Mouse (Mus musculus): ENCODE results near the gene Spsb4. TPM values are rescaled to one million over a fixed set of nuclear protein-coding genes. Genes with fewer than 3 reads are reported as not detected.

The Spsb4 gene
- total RNA-seq, 1 experiment from 2014 or later: 0.78 TPM

GRCm38 (mm10) chr9:97017811-97018641 lies 617 bp downstream of the Spsb4 start:
- ATAC-seq (replicated peaks; ENCODE audit: low read depth, poor library complexity, severe bottlenecking): peak; percentile 20

- ATAC-seq (replicated peaks; ENCODE audit: low read depth, poor library complexity, severe bottlenecking): peak; percentile 28
Observed at GRCm38 (mm10) chr9:97017121-97017810, 1.4 kb downstream of the Spsb4 start.

GRCm38 (mm10) chr9:97015751-97016150 lies 2.9 kb downstream of the Spsb4 start:
- ATAC-seq (replicated peaks; ENCODE audit: low read depth, poor library complexity, severe bottlenecking): no peak

- ATAC-seq (replicated peaks; ENCODE audit: low read depth, poor library complexity, severe bottlenecking): peak; percentile 6; the same call in 1 of the 2 replicates
Observed at GRCm38 (mm10) chr9:97013698-97014097, 4.9 kb downstream of the Spsb4 start.

GRCm38 (mm10) chr9:97013153-97013552 lies 5.5 kb downstream of the Spsb4 start:
- ATAC-seq (replicated peaks; ENCODE audit: low read depth, poor library complexity, severe bottlenecking): no peak

GRCm38 (mm10) chr9:97011454-97012195 lies 7.0 kb downstream of the Spsb4 start:
- ATAC-seq (replicated peaks; ENCODE audit: low read depth, poor library complexity, severe bottlenecking): no peak

GRCm38 (mm10) chr9:97010447-97010846 lies 8.2 kb downstream of the Spsb4 start:
- no peak for ATAC-seq (replicated peaks; ENCODE audit: low read depth, poor library complexity, severe bottlenecking)

- ATAC-seq (replicated peaks; ENCODE audit: low read depth, poor library complexity, severe bottlenecking): no peak
Observed at GRCm38 (mm10) chr9:97004726-97005125, 13.9 kb downstream of the Spsb4 start.

- no peak for ATAC-seq (replicated peaks; ENCODE audit: low read depth, poor library complexity, severe bottlenecking)
Observed at GRCm38 (mm10) chr9:97003173-97003572, 15.5 kb downstream of the Spsb4 start.

GRCm38 (mm10) chr9:97002654-97003053 lies 16.0 kb downstream of the Spsb4 start:
- ATAC-seq (replicated peaks; ENCODE audit: low read depth, poor library complexity, severe bottlenecking): no peak

- no peak for ATAC-seq (replicated peaks; ENCODE audit: low read depth, poor library complexity, severe bottlenecking)
Observed at GRCm38 (mm10) chr9:97002025-97002424, 16.6 kb downstream of the Spsb4 start.

- no peak for ATAC-seq (replicated peaks; ENCODE audit: low read depth, poor library complexity, severe bottlenecking)
Observed at GRCm38 (mm10) chr9:97001458-97001857, 17.2 kb downstream of the Spsb4 start.

GRCm38 (mm10) chr9:96995717-96996116 lies 22.9 kb downstream of the Spsb4 start:
- no peak for ATAC-seq (replicated peaks; ENCODE audit: low read depth, poor library complexity, severe bottlenecking)

- no peak for ATAC-seq (replicated peaks; ENCODE audit: low read depth, poor library complexity, severe bottlenecking)
Observed at GRCm38 (mm10) chr9:96994733-96995132, 23.9 kb downstream of the Spsb4 start.

GRCm38 (mm10) chr9:96991118-96991517 lies 27.5 kb downstream of the Spsb4 start:
- ATAC-seq (replicated peaks; ENCODE audit: low read depth, poor library complexity, severe bottlenecking): no peak

- no peak for ATAC-seq (replicated peaks; ENCODE audit: low read depth, poor library complexity, severe bottlenecking)
Observed at GRCm38 (mm10) chr9:96989389-96989990, 29.2 kb downstream of the Spsb4 start.

- no peak for ATAC-seq (replicated peaks; ENCODE audit: low read depth, poor library complexity, severe bottlenecking)
Observed at GRCm38 (mm10) chr9:96986797-96987473, 31.7 kb downstream of the Spsb4 start.

- ATAC-seq (replicated peaks; ENCODE audit: low read depth, poor library complexity, severe bottlenecking): no peak
Observed at GRCm38 (mm10) chr9:96984034-96984433, 34.6 kb downstream of the Spsb4 start.

GRCm38 (mm10) chr9:96982940-96983339 lies 35.7 kb downstream of the Spsb4 start:
- no peak for ATAC-seq (replicated peaks; ENCODE audit: low read depth, poor library complexity, severe bottlenecking)

GRCm38 (mm10) chr9:96982351-96982750 lies 36.3 kb downstream of the Spsb4 start:
- no peak for ATAC-seq (replicated peaks; ENCODE audit: low read depth, poor library complexity, severe bottlenecking)

All from common myeloid progenitor, adult 5-6 weeks (primary cell).